Mouse (Mus musculus) heart, embryonic 11.5 days (tissue): ENCODE results near the gene Arhgap28. TPM values are rescaled to one million over a fixed set of nuclear protein-coding genes. Genes with fewer than 3 reads are reported as not detected.
"Not testable (repeated sequence)": the region's sequence is repeated elsewhere in the genome, so short reads cannot be mapped to it uniquely, and the experiment has no call there.

Source experiments
- ATAC-seq: fragments of 200-750 bp; cut with Nextera tagmentation; replicated peaks from 2 replicates; pipeline ENCODE4 v1.8.0; 2017; ENCODE audit warnings: moderate library complexity; ENCODE audit not compliant: insufficient number of reproducible peaks, low FRiP score, low TSS enrichment
- H3K27ac ChIP-seq: fragments of 300-500 bp; sonication (generic); 2 replicates; pipeline ENCODE4 v1.5.1; 2014; ENCODE audit warnings: mild to moderate bottlenecking, low read depth, low read length
- H3K27me3 ChIP-seq: fragments of 300-500 bp; sonication (generic); 2 replicates; pipeline ENCODE4 v1.6.1; 2014; ENCODE audit warnings: mild to moderate bottlenecking, low read length, mixed read lengths; ENCODE audit not compliant: control insufficient read depth, insufficient read depth
- H3K36me3 ChIP-seq: fragments of 300-500 bp; sonication (generic); 2 replicates; pipeline ENCODE4 v1.6.1; 2014; ENCODE audit warnings: mild to moderate bottlenecking, low read length, moderate library complexity, mixed read lengths; ENCODE audit not compliant: control insufficient read depth, insufficient read depth
- H3K4me1 ChIP-seq: fragments of 300-500 bp; sonication (generic); 2 replicates; pipeline ENCODE4 v1.6.1; 2014; ENCODE audit warnings: low read length; ENCODE audit not compliant: control insufficient read depth, insufficient read depth
- H3K4me2 ChIP-seq: fragments of 300-500 bp; sonication (generic); 2 replicates; pipeline ENCODE4 v1.6.1; 2014; ENCODE audit warnings: mild to moderate bottlenecking, moderate library complexity
- H3K4me3 ChIP-seq: fragments of 300-500 bp; sonication (generic); 2 replicates; pipeline ENCODE4 v1.5.1; 2014; ENCODE audit warnings: low read depth, low read length
- H3K9ac ChIP-seq: fragments of 300-500 bp; sonication (generic); 2 replicates; pipeline ENCODE4 v1.6.1; 2014; ENCODE audit warnings: mild to moderate bottlenecking, low read depth, low read length, moderate library complexity
- H3K9me3 ChIP-seq: fragments of 300-500 bp; sonication (generic); replicated peaks from 2 replicates; pipeline ENCODE4 v1.6.1; 2016; ENCODE audit warnings: low read length; ENCODE audit not compliant: control insufficient read depth
- WGBS: fragments of 180-500 bp; shearing (Covaris S2); extraction: QIAGEN DNeasy Blood & Tissue Kit; methylation state at CpG from one replicate; pipeline ENCODE4 v1.1.7; 2014; ENCODE audit not compliant: insufficient replicate concordance; 5-methylcytosine and 5-hydroxymethylcytosine counted together
- polyA plus RNA-seq: library from polyadenylated mRNA; unstranded; fragments of >200 nt; fragmentation: Nextera tagmentation; extraction: Ambion mirVana; gene quantifications from 2 replicates; pipeline ENCODE4 v1.2.1, GENCODE M21; 2014

Arhgap28 gene
- polyA plus RNA-seq, 1 experiment from 2014 or later: 25.9 TPM

DNA sequence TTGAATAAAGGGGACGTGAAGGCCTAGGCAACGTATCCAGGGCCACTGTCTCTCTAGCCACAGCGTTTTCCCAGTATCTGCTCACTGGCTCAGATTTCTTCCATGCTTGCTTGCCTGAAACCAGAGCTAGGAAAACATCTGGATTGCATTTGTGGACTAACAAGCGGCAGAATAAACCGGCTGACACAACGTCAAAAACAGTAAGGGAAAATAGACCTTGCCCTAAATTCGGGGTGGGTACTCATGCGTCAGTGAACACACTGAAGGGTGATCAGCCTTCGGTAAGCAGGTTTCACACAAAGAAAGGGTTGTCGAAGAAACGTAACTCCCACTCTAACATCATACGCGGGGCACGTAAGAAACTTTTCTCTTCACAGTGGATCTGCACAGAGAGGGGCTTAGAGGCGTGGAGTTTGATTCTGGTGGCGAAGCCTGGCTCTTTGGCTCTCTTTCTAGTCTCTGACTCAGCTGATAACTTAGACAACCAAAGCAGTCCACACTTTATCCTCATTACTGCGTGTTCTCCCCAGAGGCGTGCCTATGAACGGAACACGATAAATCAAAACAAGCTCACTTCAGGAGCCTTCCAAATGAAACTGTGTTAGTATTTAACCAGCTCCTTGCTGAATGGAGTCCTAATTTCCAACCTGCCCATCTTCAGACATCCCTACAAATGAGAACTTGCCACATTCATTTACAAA, 137.2 kb downstream of the Arhgap28 start:
- H3K27me3 ChIP-seq: peaks cover 21% of the 10 kb centered on the region
- H3K4me3 ChIP-seq: no peak overlapping the region
- WGBS: 73% methylated on average over 20 of the region's 20 CpGs
- 0 out of 2 replicates have a peak overlapping the region, but pooled peaks have one; percentile 16 for H3K27ac ChIP-seq
- no peaks in the 10 kb centered on the region for H3K9me3 ChIP-seq
- no peak for ATAC-seq
- H3K9ac ChIP-seq: no peak overlapping the region
- H3K4me2 ChIP-seq: no peak overlapping the region
- H3K4me1 ChIP-seq: no peaks in the 10 kb centered on the region
- peaks cover 10% of the 10 kb centered on the region for H3K36me3 ChIP-seq

DNA sequence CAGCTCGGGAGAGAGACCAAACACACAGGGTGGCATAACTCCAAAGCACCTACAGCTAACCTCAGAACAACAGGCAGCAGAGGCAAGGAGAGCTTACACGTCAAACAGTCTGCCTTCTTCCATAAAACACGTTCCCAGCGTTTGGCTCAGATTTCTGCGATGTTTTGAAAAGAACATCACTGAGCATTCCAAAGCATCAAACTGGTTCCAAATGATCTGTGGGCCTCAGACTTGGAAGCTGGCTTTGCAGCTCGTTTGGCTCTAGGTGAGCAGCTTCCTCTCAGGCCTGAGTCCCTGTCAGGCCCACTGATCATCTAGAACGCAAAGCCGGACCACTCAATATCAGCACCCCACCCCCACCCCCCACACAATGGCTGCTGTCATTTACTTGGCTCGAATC, 137.9 kb downstream of the Arhgap28 start:
- WGBS: 82% methylated on average over 9 of the region's 9 CpGs
- H3K27ac ChIP-seq: 0 out of 2 replicates have a peak overlapping the region, but pooled peaks have one; percentile 16
- H3K4me2 ChIP-seq: no peak overlapping the region
- peaks cover 27% of the 10 kb centered on the region for H3K27me3 ChIP-seq
- peaks cover 6% of the 10 kb centered on the region; the same call in 1 of the 2 replicates for H3K36me3 ChIP-seq
- H3K9me3 ChIP-seq: no peaks in the 10 kb centered on the region
- H3K4me1 ChIP-seq: no peaks in the 10 kb centered on the region
- no peak overlapping the region for H3K4me3 ChIP-seq
- H3K9ac ChIP-seq: no peak overlapping the region
- ATAC-seq: no peak

- Histone ChIP-seq H3K4me3 (no peak overlapping the region), H3K27me3 (peaks cover 27% of the 10 kb centered on the region), H3K9ac (no peak overlapping the region), H3K36me3 (peaks cover 6% of the 10 kb centered on the region; the same call in 1 of the 2 replicates), H3K4me2 (no peak overlapping the region), H3K27ac (no peak overlapping the region), H3K4me1 (no peaks in the 10 kb centered on the region), H3K9me3 (no peaks in the 10 kb centered on the region)
- ATAC-seq: no peak
- WGBS: 82% methylated on average over 3 of the region's 3 CpGs
These were observed 139.0 kb downstream of the Arhgap28 start for GRCm38 (mm10) chr17:67864912-67865311.

DNA sequence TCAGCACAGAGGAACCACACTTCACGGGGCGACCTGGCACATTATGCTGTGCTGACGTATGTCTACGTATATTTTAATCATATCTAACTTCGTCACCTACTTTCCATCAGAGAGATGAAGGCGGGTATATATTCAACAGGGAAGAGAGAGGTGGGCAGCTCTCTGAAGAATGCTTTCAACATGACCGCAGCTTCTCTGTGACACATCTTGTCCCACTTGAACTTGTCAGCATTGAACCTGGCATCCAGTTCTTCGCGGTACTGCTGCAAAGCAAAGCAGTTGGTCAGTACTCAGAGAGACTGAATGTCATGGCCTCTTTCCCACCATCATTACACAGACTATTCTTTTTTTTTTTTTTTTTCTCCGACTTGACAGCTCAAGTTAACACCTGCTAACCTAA, 139.6 kb downstream of the Arhgap28 start:
- Histone ChIP-seq H3K4me1 (no peaks in the 10 kb centered on the region), H3K27ac (no peak overlapping the region), H3K4me2 (no peak overlapping the region), H3K9me3 (no peaks in the 10 kb centered on the region), H3K27me3 (peaks cover 27% of the 10 kb centered on the region), H3K36me3 (peaks cover 6% of the 10 kb centered on the region; the same call in 1 of the 2 replicates), H3K9ac (no peak overlapping the region), H3K4me3 (no peak overlapping the region)
- WGBS: 55% methylated on average over 10 of the region's 10 CpGs
- ATAC-seq: peak; percentile 66; the same call in 1 of the 2 replicates

GRCm38 (mm10) chr17:67861744-67862535, 142.0 kb downstream of the Arhgap28 start:
- Histone ChIP-seq H3K4me2 (no peak overlapping the region), H3K9ac (no peak overlapping the region), H3K27me3 (peaks cover 25% of the 10 kb centered on the region), H3K27ac (no peak overlapping the region), H3K36me3 (0 out of 2 replicates have a peak, but pooled peaks cover 7% of the 10 kb centered on the region), H3K9me3 (no peaks in the 10 kb centered on the region), H3K4me1 (no peaks in the 10 kb centered on the region), H3K4me3 (no peak overlapping the region)
- WGBS: 78% methylated on average over 16 of the region's 16 CpGs
- no peak; the same call in 1 of the 2 replicates for ATAC-seq

- whole genome bisulfite sequencing: 91% methylated on average over 10 of the region's 10 CpGs
- no peak for ATAC-seq
- Histone ChIP-seq H3K4me3 (no peak overlapping the region), H3K4me1 (no peaks in the 10 kb centered on the region), H3K27ac (no peak overlapping the region), H3K9me3 (no peaks in the 10 kb centered on the region), H3K9ac (no peak overlapping the region), H3K36me3 (0 out of 2 replicates have a peak, but pooled peaks cover 7% of the 10 kb centered on the region), H3K4me2 (no peak overlapping the region), H3K27me3 (peaks cover 19% of the 10 kb centered on the region)
These were observed 142.8 kb downstream of the Arhgap28 start for GRCm38 (mm10) chr17:67861080-67861630.

DNA sequence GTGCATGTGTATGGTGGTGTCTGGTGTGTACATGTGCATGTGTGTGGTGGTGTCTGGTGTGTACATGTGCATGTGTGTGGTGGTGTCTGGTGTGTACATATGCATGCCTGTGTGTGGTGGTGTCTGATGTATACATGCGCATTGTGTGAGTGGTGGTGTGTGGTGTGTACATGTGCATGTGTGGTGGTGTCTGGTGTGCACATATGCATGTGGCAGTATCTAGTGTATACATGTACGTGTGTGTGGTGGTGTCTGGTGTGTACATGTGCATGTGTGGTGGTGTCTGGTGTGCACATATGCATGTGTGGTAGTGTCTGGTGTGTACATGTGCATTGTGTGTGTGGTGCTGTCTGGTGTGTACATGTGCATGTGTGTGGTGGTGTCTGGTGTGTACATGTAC, 162.4 kb downstream of the Arhgap28 start:
- ATAC-seq, H3K4me3 ChIP-seq, H3K36me3 ChIP-seq, H3K9ac ChIP-seq, H3K4me1 ChIP-seq, H3K27ac ChIP-seq, H3K9me3 ChIP-seq, H3K4me2 ChIP-seq, H3K27me3 ChIP-seq: not testable (repeated sequence)
- 90% methylated on average over 2 of the region's 2 CpGs for WGBS

- Histone ChIP-seq H3K27ac (no peak overlapping the region), H3K9me3 (no peaks in the 10 kb centered on the region; the same call in 1 of the 2 replicates), H3K36me3 (no peaks in the 10 kb centered on the region), H3K4me3 (no peak overlapping the region), H3K27me3 (no peaks in the 10 kb centered on the region), H3K9ac (no peak overlapping the region), H3K4me2 (no peak overlapping the region), H3K4me1 (no peaks in the 10 kb centered on the region)
- 84% methylated on average over 13 of the region's 13 CpGs for WGBS
- no peak for ATAC-seq
These were observed 165.0 kb downstream of the Arhgap28 start for GRCm38 (mm10) chr17:67838948-67839347.
